Mouse (Mus musculus) CD4-positive, CD25-positive, alpha-beta regulatory T cell, adult 4 months (primary cell): ENCODE results near the gene Cblc. TPM values are rescaled to one million over a fixed set of nuclear protein-coding genes. Genes with fewer than 3 reads are reported as not detected.

Experiments
- ATAC-seq: one replicate; pipeline ENCODE4 v1.8.0; 2017
- polyA plus RNA-seq, 2 experiments: library from polyadenylated mRNA; unstranded; fragments of 100-300 nt; shearing (Covaris generic); gene quantifications; one replicate each; pipeline ENCODE4 v1.2.1; 2017

The Cblc gene
- polyA plus RNA-seq, 2 experiments from 2014 or later, result not detected

- ATAC-seq, result no peak
Observed at GRCm38 (mm10) chr7:19781741-19782140, 14.9 kb downstream of the Cblc start.

GRCm38 (mm10) chr7:19779903-19780302 lies 16.7 kb downstream of the Cblc start:
- no peak for ATAC-seq

GRCm38 (mm10) chr7:19778645-19779044 lies 18.0 kb downstream of the Cblc start:
- no peak for ATAC-seq

GRCm38 (mm10) chr7:19777049-19777723 lies 19.4 kb downstream of the Cblc start:
- no peak for ATAC-seq

- no peak for ATAC-seq
Observed at GRCm38 (mm10) chr7:19771682-19772081, 24.9 kb downstream of the Cblc start.

GRCm38 (mm10) chr7:19770984-19771391 lies 25.6 kb downstream of the Cblc start, which contains the start of gene Bcam:
Bcam (minus strand) TSS chr7:19771016.
- ATAC-seq, result no peak

- peak; percentile 66 for ATAC-seq
Observed at GRCm38 (mm10) chr7:19770375-19770754, 26.2 kb downstream of the Cblc start.

GRCm38 (mm10) chr7:19769434-19770374 lies 26.9 kb downstream of the Cblc start:
- peak; percentile 68 for ATAC-seq

GRCm38 (mm10) chr7:19769001-19769400 lies 27.6 kb downstream of the Cblc start:
- no peak for ATAC-seq

GRCm38 (mm10) chr7:19768251-19768650 lies 28.4 kb downstream of the Cblc start:
- ATAC-seq, result no peak

- no peak for ATAC-seq
Observed at GRCm38 (mm10) chr7:19764581-19764980, 32.0 kb downstream of the Cblc start.

GRCm38 (mm10) chr7:19763829-19764477 lies 32.7 kb downstream of the Cblc start:
- no peak for ATAC-seq

- no peak for ATAC-seq
Observed at GRCm38 (mm10) chr7:19762283-19762682, 34.3 kb downstream of the Cblc start.

- no peak for ATAC-seq
Observed at GRCm38 (mm10) chr7:19760021-19760420, 36.6 kb downstream of the Cblc start.

- ATAC-seq, result no peak
Observed at GRCm38 (mm10) chr7:19758623-19759022, 38.0 kb downstream of the Cblc start.

- no peak for ATAC-seq
Observed at GRCm38 (mm10) chr7:19755851-19756786, 40.5 kb downstream of the Cblc start.

GRCm38 (mm10) chr7:19755008-19755407 lies 41.6 kb downstream of the Cblc start:
- ATAC-seq, result no peak

GRCm38 (mm10) chr7:19754065-19754464 lies 42.5 kb downstream of the Cblc start:
- ATAC-seq, result no peak

- ATAC-seq, result no peak
Observed at GRCm38 (mm10) chr7:19753587-19753986, 43.0 kb downstream of the Cblc start.

GRCm38 (mm10) chr7:19752652-19753051 lies 44.0 kb downstream of the Cblc start:
- no peak for ATAC-seq

- no peak for ATAC-seq
Observed at GRCm38 (mm10) chr7:19751070-19751383, 45.6 kb downstream of the Cblc start.
